ENCODE assay signal across 22 mouse cellular contexts in genomic region chr16:96801650-96802237, GRCm38 (mm10).
A peak's percentile ranks its signal among the peaks of the same experiment; 100 is the strongest.
DNase-seq lines count a peak whose midpoint lies in the region; ATAC-seq lines count a peak whose summit lies in the region.
"Had no signal": no experiment of that assay in that cellular context is flagged by ENCODE, and none has a peak within 500 bp of the region (broad histone marks: within the 10 kb centered on the region; RNA-seq: fewer than 3 reads in every experiment).

No protein-coding gene starts in this region.

- no peak overlapping the region for H3K4me2 ChIP-seq in forebrain, embryonic 15.5 days (replicated peaks)
- no peak overlapping the region for H3K4me2 ChIP-seq in hindbrain, embryonic 16.5 days (ENCODE audit: low read length)
- no peak overlapping the region for H3K4me2 ChIP-seq in hindbrain, embryonic 12.5 days (replicated peaks)
- H3K4me2 ChIP-seq: heart, embryonic 15.5 days; hindbrain, embryonic 13.5 days; liver, embryonic 11.5 days; lung, embryonic 15.5 days had no signal

- H3K4me3 ChIP-seq in forebrain, embryonic 15.5 days: no peak overlapping the region
- H3K4me3 ChIP-seq in forebrain, embryonic 10.5 days: no peak overlapping the region
- H3K4me3 ChIP-seq in hindbrain, embryonic 16.5 days (ENCODE audit: low read length): no peak overlapping the region
- no peak overlapping the region for H3K4me3 ChIP-seq in hindbrain, embryonic 12.5 days
- H3K4me3 ChIP-seq: heart, embryonic 15.5 days; hindbrain, embryonic 13.5 days; lung, embryonic 15.5 days; midbrain, embryonic 10.5 days had no signal

- no peak overlapping the region for H3K9ac ChIP-seq in forebrain, embryonic 15.5 days (replicated peaks)
- H3K9ac ChIP-seq in hindbrain, embryonic 16.5 days (ENCODE audit: low read depth, low read length): no peak overlapping the region
- H3K9ac ChIP-seq in hindbrain, embryonic 12.5 days: no peak overlapping the region
- H3K9ac ChIP-seq: heart, embryonic 15.5 days; hindbrain, embryonic 13.5 days; lung, embryonic 15.5 days had no signal

- no peaks in the 10 kb centered on the region for H3K9me3 ChIP-seq in forebrain, embryonic 15.5 days
- H3K9me3 ChIP-seq in forebrain, embryonic 10.5 days: no peaks in the 10 kb centered on the region
- no peaks in the 10 kb centered on the region for H3K9me3 ChIP-seq in hindbrain, embryonic 16.5 days (ENCODE audit: control insufficient read depth, low read length)
- H3K9me3 ChIP-seq in hindbrain, embryonic 12.5 days (replicated peaks): no peaks in the 10 kb centered on the region
- H3K9me3 ChIP-seq: heart, embryonic 15.5 days; hindbrain, embryonic 13.5 days; lung, embryonic 15.5 days; midbrain, embryonic 10.5 days had no signal

- 0 out of 2 replicates have a peak, but pooled peaks have one; percentile 57 for ATAC-seq in forebrain, embryonic 15.5 days (replicated peaks)
- ATAC-seq in hindbrain, embryonic 16.5 days: 0 out of 2 replicates have a peak, but pooled peaks have one; percentile 20
- no peak for ATAC-seq in hindbrain, embryonic 12.5 days (ENCODE audit: low FRiP score)
- ATAC-seq: activated CD4-positive, CD25-positive, alpha-beta regulatory T cell, adult 4 months; inflammation-experienced regulatory T-cells, adult 6 months had no signal

- H3K27ac ChIP-seq in forebrain, embryonic 15.5 days (replicated peaks): no peak overlapping the region
- no peak overlapping the region for H3K27ac ChIP-seq in forebrain, embryonic 10.5 days
- no peak overlapping the region for H3K27ac ChIP-seq in hindbrain, embryonic 16.5 days (ENCODE audit: low read depth, low read length)
- H3K27ac ChIP-seq in hindbrain, embryonic 12.5 days: no peak overlapping the region
- H3K27ac ChIP-seq: heart, embryonic 15.5 days; hindbrain, embryonic 13.5 days; lung, embryonic 15.5 days; midbrain, embryonic 10.5 days had no signal

- H3K4me1 ChIP-seq in forebrain, embryonic 15.5 days: peaks cover 15% of the 10 kb centered on the region
- no peaks in the 10 kb centered on the region for H3K4me1 ChIP-seq in forebrain, embryonic 10.5 days
- peaks cover 5% of the 10 kb centered on the region; the same call in 1 of the 2 replicates for H3K4me1 ChIP-seq in hindbrain, embryonic 16.5 days (ENCODE audit: control insufficient read depth, insufficient read depth, low read depth, low read length)
- no peaks in the 10 kb centered on the region; the same call in 1 of the 2 replicates for H3K4me1 ChIP-seq in hindbrain, embryonic 12.5 days
- H3K4me1 ChIP-seq: lung, embryonic 15.5 days; midbrain, embryonic 10.5 days had no signal

- H3K36me3 ChIP-seq in forebrain, embryonic 15.5 days: no peaks in the 10 kb centered on the region
- no peaks in the 10 kb centered on the region for H3K36me3 ChIP-seq in forebrain, embryonic 10.5 days (replicated peaks)
- no peaks in the 10 kb centered on the region for H3K36me3 ChIP-seq in hindbrain, embryonic 16.5 days (ENCODE audit: control insufficient read depth, insufficient read depth, low read length)
- H3K36me3 ChIP-seq in hindbrain, embryonic 12.5 days: no peaks in the 10 kb centered on the region
- H3K36me3 ChIP-seq: heart, embryonic 15.5 days; lung, embryonic 15.5 days; midbrain, embryonic 10.5 days had no signal

- WGBS in forebrain, embryonic 15.5 days: 97% methylated on average over 1 of the region's 1 CpGs
- 84% methylated on average over 1 of the region's 1 CpGs for whole genome bisulfite sequencing in forebrain, embryonic 10.5 days
- 89% methylated on average over 1 of the region's 1 CpGs for WGBS in hindbrain, embryonic 16.5 days
- 93% methylated on average over 1 of the region's 1 CpGs for WGBS in hindbrain, embryonic 12.5 days

- DNase-seq in adrenal gland, adult 2 months: peak; percentile 23
- DNase-seq in adrenal gland, adult 18-20 months (ENCODE audit: low spot score in 2 of 2): no peak
- DNase-seq in forebrain, embryonic 10.5 days (ENCODE audit: extremely low spot score, low spot score): no peak
- peak; percentile 45 for DNase-seq in brain, adult 2 months (ENCODE audit: low read depth, low spot score)
- DNase-seq: adrenal gland, postnatal 10 days; gastrocnemius, postnatal 10 days; kidney, adult 11 months; kidney, postnatal 25 days; right cerebral cortex, postnatal 25 days; spleen, adult 18-20 months; thymus, postnatal 14 days had no signal

- H3K27me3 ChIP-seq in forebrain, embryonic 15.5 days: no peaks in the 10 kb centered on the region
- H3K27me3 ChIP-seq in forebrain, embryonic 10.5 days (ENCODE audit: poor library complexity, severe bottlenecking): no peaks in the 10 kb centered on the region
- no peaks in the 10 kb centered on the region for H3K27me3 ChIP-seq in hindbrain, embryonic 16.5 days (replicated peaks; ENCODE audit: control insufficient read depth, insufficient read depth, low read length)
- no peaks in the 10 kb centered on the region for H3K27me3 ChIP-seq in hindbrain, embryonic 12.5 days
- H3K27me3 ChIP-seq: CH12.LX; heart, embryonic 15.5 days; hindbrain, embryonic 13.5 days; lung, embryonic 15.5 days had no signal

Comparison
In these comparisons a context has a peak if more than half of its experiments do, and no peak if none do; other contexts are left out.
1. DNase-seq: peak in adrenal gland, adult 2 months (single experiment) and brain, adult 2 months (single experiment); none in adrenal gland, adult 18-20 months (0 of 2) and forebrain, embryonic 10.5 days (single experiment).